Mouse (Mus musculus): Measurements from ENCODE around the gene Olfr1424.
"Not testable (repeated sequence)": the region's sequence is repeated elsewhere in the genome, so short reads cannot be mapped to it uniquely, and the experiment has no call there.

The Olfr1424 gene

DNA sequence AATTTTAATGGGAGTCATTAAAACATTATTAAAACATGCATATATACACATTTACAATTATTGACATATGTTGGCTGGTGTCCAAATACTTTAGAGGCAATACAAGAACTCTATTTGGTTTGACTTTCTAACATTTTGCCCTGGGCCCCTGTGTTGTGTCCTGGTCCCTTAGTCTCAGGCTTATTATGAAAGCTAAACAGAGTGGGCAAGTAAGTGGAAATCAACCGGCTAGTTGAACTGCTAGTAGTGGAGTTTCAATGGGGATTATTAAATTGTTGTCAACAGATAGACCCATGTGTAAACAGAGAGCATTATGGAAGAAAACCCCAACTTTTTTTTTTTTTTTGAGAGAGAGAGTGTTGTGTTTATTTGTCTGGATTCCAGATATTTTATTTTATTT is at the start of gene Olfr1424:
Gene Olfr1424, minus strand, starts transcription at position 101 of the 400 bp plus-strand sequence.
- DNase-seq = not testable (repeated sequence)

DNA sequence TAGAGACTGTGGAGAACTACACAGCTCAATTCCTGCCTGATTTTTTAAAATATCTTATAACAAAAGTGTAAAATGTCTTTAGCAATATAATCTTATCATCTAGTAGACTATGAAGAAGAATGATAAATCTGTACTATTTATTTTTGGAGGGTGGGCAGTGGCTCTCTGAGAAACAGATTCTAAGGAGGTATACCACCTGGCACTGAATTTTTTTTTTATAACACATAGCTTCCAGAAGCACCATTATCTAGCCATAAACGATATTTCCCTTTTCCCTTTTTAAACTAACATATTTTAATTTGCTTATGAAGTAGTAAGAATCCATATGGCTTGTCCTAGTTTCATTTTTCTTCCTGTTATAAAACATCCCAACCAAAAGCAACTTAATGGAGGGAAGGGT is 42.1 kb upstream of the Olfr1424 start:
- no peak for DNase-seq

DNA sequence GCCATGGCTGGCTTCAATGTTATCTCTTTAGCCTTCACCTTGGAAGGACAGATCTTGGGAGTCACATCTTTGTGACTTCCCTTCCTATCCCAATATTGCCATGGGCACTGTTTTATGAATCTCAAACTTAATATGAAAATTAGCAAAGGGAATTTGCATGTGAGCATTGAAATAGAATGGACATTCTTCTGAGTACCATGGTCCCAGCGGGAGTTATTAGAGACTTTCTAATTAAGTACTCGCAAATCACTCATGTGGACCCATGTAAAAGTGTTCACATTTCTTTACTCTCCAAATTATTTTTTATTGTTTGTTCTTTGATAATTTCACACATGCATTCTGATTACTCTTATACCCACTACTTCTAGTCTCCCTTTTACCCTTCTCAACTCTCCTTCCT is 40.8 kb upstream of the Olfr1424 start, which contains the start of gene Olfr1427:
Gene Olfr1427, minus strand, starts transcription at position 101 of the 400 bp plus-strand sequence.
- no peak for DNase-seq

DNA sequence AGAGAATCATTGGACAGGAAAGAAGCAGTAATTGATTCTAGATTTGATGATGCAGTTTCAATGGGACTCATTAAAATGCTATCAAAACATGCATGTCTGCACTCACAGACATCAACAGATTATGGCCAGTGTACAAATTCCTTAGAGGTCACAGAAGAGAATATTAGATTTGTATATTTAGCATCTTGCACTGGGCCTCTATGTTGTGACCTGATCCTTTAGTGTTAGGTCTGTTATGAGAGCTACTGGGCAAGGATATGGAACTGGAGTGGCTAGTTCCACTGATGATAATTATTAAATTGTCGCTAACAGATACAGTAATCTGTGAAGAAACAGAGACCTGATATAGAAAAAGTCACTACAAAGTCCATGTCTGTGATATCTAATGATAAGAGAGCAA is 29.4 kb upstream of the Olfr1424 start, which contains the start of gene Olfr1426:
Gene Olfr1426, minus strand, starts transcription at position 101 of the 400 bp plus-strand sequence.
- DNase-seq = no peak

DNA sequence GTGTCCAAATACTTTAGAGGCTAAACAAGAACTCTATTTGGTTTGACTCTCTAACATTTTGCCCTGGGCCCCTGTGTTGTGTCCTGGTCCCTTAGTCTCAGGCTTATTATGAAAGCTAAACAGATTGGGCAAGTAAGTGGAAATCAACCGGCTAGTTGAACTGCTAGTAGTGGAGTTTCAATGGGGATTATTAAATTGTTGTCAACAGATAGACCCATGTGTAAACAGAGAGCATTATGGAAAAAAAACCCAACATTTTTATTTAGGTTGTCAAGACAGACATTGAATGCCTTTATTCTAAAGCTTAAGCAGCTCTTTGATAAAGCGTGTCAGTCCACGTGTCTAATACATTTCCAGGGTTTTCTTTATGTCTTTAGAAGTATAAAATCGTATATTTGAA is 15.1 kb upstream of the Olfr1424 start, which contains the start of gene Olfr1425:
Gene Olfr1425, minus strand, starts transcription at position 101 of the 400 bp plus-strand sequence.
- not testable (repeated sequence) for DNase-seq

DNA sequence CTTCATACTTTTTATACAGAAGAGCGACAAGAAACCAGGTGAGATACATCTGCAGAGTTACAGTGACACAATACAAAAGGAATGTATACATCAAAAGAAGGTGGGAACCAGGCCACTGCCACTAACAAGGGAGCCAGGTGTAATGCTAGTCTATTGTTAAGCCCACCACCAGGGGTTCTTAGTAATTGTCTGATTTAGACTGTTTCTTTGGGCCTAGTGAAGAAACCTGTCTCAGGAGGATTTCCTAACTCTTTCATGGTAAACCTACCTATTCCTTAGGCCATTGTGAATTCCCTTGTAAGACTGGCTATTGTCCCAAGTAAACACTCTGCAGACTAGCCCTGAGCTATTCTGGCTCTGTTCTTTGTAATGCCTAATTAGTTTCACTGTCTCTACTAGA is 7.1 kb upstream of the Olfr1424 start:
- not testable (repeated sequence) for DNase-seq

DNA sequence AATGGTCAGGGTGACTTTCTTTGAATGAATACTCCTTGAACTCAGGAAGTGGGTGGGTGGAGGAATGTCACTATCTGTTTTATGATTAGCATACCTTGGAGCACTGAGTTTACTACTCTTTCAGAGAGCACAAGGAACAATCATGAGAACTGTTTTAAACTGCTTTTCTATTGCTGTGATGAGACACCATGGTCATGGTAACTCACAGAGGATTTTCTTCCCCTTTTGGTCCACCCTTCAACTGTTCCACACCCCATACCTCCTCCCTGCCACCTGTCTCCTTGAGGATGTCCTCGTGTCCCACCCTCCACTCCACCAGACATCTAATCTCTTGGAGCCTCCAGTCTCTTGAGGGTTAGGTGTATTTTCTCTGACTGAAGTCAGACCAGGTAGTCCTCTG is 5.3 kb upstream of the Olfr1424 start:
- not testable (repeated sequence) for DNase-seq

GRCm38 (mm10) chr19:12043163-12043562 is 19.3 kb downstream of the Olfr1424 start:
- no peak for DNase-seq

- DNase-seq = no peak
Observed at GRCm38 (mm10) chr19:12041217-12041616, 21.3 kb downstream of the Olfr1424 start, which contains the start of gene Olfr1423. TSS of gene Olfr1423 (minus strand) at chr19:12041317.

- no peak for DNase-seq
Observed at GRCm38 (mm10) chr19:12037727-12038126, 24.8 kb downstream of the Olfr1424 start.

DNA sequence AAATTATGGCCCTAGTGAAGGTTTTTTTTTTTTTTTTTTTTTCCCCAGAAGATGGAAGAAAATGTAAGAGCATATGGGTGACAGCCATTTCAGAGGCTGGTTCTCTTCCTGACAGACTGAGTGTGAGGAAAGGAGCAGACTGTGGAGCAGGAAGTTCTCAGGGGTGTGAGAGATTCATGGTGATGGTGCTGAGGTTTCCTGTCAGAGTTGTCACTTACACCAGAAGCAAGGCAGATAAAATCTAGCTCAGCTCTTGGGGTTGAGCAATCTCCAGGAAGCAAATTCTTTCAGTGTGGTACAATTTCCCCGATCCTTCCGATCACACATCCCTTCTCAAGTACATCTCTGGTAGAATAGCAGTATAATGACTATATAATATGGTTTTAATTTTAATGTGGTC is 35.9 kb downstream of the Olfr1424 start:
- DNase-seq = no peak

DNA sequence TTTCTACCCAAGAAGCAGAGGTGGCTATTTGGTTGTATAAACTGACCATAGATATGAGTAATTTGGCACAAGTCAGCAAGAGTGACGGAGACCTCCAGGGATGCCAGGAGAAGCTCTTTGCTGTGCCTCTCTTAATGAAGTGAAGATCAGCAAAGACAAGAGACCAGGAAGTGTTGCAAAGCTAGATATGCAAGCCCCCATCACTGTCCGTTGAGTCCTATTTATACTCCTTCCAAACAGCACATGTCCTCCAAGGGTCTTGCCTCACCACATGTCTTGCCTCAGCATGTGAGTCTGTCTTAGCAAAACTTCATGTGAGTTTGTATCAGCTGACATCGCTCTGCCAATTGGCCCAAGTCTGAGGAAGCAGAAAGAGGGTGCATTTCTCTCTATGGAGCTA is 37.1 kb downstream of the Olfr1424 start:
- DNase-seq = no peak

- no peak for DNase-seq
Observed at GRCm38 (mm10) chr19:12024149-12024548, 38.3 kb downstream of the Olfr1424 start.

- DNase-seq = no peak
Observed at GRCm38 (mm10) chr19:12016192-12016591, 46.3 kb downstream of the Olfr1424 start.

GRCm38 (mm10) chr19:12015708-12016107 is 46.8 kb downstream of the Olfr1424 start:
- DNase-seq = no peak

DNA sequence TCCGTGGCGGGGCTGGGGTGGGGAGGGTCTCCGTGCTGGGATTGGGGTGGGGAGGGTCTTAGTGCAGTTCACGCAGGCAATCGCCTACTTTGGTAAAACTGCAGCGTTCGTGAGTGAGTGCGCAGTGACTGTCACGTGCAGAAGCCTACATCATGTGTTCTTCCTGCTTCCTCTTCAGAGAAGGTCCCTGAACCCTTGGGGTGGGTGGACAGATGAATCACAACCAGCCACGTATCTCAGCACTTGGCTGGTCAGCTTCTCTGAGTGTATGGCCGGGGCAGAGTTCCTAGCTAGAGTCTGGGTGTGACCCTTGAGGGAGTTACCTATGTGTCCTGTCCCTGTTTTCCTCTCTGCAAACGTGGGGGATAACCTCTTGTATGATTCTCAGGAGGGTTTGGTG is 49.3 kb downstream of the Olfr1424 start:
- peak; percentile 45 for DNase-seq

DNA sequence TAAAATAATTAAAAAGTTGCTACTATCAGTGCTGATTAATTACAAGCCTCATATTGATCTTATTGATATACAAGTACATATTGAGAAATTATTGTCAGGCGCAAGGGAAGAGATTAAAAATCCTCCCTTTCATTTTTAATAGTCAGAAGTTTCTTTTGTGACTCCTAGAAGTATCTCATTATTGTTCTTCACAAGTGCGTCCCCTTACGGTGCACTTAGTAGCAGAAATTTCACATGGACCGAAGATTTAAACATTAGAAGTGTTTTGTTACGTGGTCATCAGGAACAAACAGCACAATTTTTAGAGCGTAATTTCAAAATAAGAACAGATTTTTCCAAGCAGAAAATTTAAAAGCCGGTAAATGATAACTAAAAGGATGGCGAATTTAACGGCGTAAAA is 49.9 kb downstream of the Olfr1424 start:
- DNase-seq = no peak

GRCm38 (mm10) chr19:12011560-12012556 is 50.6 kb downstream of the Olfr1424 start:
- DNase-seq = peak; percentile 87

DNA sequence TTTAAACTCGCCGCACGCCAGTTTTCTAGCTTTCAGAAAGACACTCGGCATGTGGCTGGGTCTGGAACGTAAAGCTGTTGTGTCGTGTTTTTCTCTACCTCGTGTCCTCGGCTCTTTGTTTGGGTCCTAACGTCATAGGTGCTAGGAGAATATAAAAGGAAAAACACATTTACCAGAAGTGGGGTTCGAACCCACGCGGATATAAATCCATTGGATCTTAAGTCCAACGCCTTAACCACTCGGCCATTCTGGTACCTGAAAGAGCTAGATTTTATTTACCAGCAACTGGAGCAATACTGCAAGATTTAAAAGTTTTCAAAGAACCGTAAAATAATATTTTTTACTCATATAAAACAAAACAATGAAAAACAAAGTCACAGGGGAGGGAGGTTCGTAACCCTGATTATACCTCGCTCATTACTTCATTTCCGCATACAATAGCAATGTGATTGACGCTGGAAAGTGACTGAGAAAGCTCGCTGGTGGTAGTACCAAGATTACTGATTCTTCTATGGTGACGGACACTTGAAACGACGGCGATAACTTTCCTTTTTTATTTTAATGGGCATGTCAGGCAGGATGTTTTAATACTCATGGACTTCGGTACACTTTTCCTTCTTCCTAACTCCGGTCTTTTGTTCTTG is 51.4 kb downstream of the Olfr1424 start:
- DNase-seq = peak; percentile 67

DNA sequence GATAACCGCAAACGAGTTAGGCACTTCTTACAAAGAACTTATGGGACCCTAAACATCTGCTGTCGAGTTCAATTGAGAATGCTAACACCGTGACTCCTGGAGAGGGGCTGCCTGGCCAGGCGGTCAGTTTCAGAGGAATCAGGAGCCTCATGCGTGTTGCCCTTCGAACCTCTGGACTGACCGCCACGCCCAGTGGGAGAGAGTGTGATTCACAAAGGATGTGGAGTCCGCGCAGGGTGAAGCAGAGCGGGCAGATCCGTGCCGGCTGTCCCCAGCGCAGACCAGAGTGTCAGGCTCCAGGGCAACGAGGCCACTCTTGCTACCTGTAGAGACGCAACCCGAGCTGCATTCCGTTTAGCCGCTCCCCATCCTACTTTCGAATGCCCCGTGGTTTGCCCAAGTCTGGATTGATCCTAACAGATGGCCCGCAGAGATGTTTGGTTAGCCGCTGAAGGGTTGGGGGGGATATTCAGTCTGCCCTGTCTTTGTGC is 52.2 kb downstream of the Olfr1424 start:
- peak; percentile 40 for DNase-seq

GRCm38 (mm10) chr19:12009501-12010280 is 52.8 kb downstream of the Olfr1424 start:
- DNase-seq = no peak

Measured in right cerebral cortex, postnatal 14 days (tissue).